Mouse (Mus musculus) CH12.LX (cell line): ENCODE measurements around the gene Snap91. TPM values are rescaled to one million over a fixed set of nuclear protein-coding genes. Genes with fewer than 3 reads are reported as not detected.

Source experiments
- DNase-seq: peaks from one replicate; pipeline ENCODE4 v3.0.0-alpha.2; 2013; ENCODE audit errors: extremely low read depth
- H3K27ac ChIP-seq: 2 replicates; pipeline ENCODE4 v1.5.1; 2012; ENCODE audit warnings: low read depth, mild to moderate bottlenecking, control low read depth, moderate library complexity; ENCODE audit not compliant: insufficient read depth
- H3K27me3 ChIP-seq: replicated peaks from 2 replicates; pipeline ENCODE3; 2012; ENCODE audit warnings: inconsistent platforms
- H3K36me3 ChIP-seq, 2 experiments: replicated peaks in 1 of 2; 2 replicates each; pipeline versions ENCODE3 to v1.6.1; 2012; ENCODE audit warnings: inconsistent platforms in 1 of 2, low read length in 1 of 2, mild to moderate bottlenecking in 1 of 2, mixed read lengths in 1 of 2, moderate library complexity in 1 of 2; ENCODE audit not compliant: control insufficient read depth in 1 of 2, insufficient read depth in 1 of 2
- H3K4me1 ChIP-seq, 2 experiments: 2 replicates each; pipeline ENCODE4 v1.6.1; 2012; ENCODE audit warnings: inconsistent platforms in 1 of 2, moderate library complexity in 1 of 2; ENCODE audit not compliant: insufficient read depth in 2 of 2, control insufficient read depth in 1 of 2
- H3K4me2 ChIP-seq: 2 replicates; pipeline ENCODE4 v1.6.1; 2012; ENCODE audit warnings: low read depth, mild to moderate bottlenecking, control low read depth; ENCODE audit not compliant: poor library complexity, insufficient read depth, severe bottlenecking
- H3K4me3 ChIP-seq, 3 experiments: fragments of 150-350 bp in 1 of 3; sonication (generic) in 1 of 3; replicated peaks in 1 of 3; 2 replicates each; pipeline versions ENCODE3 to v1.5.1; 2011 to 2012; ENCODE audit warnings: low read depth in 2 of 3, low read length in 2 of 3, mild to moderate bottlenecking in 2 of 3, moderate library complexity in 2 of 3, control low read depth in 1 of 3, improper control_type of control experiment in 1 of 3, inconsistent platforms in 1 of 3, mixed read lengths in 1 of 3; ENCODE audit not compliant: poor library complexity in 1 of 3
- H3K79me2 ChIP-seq: replicated peaks from 2 replicates; pipeline ENCODE4 v1.6.1; 2012; ENCODE audit warnings: mild to moderate bottlenecking, moderate library complexity; ENCODE audit not compliant: control insufficient read depth, poor library complexity, insufficient read depth, severe bottlenecking; ENCODE audit errors: extremely low read depth
- H3K9ac ChIP-seq: 2 replicates; pipeline ENCODE4 v1.6.1; 2012; ENCODE audit warnings: low read depth, mild to moderate bottlenecking, control low read depth, moderate library complexity; ENCODE audit not compliant: insufficient read depth
- H3K9me3 ChIP-seq: replicated peaks from 2 replicates; pipeline ENCODE3; 2012; ENCODE audit warnings: low read length, inconsistent platforms, mixed read lengths
- BHLHE40 ChIP-seq: IDR thresholded peaks from 2 replicates; pipeline ENCODE4 v1.6.1; 2011; ENCODE audit warnings: mild to moderate bottlenecking, low read depth, low read length, improper control_type of control experiment
- CHD1 ChIP-seq: IDR thresholded peaks from 2 replicates; pipeline ENCODE4 v1.6.1; 2012; ENCODE audit warnings: low read depth, low read length, improper control_type of control experiment, inconsistent platforms
- CTCF ChIP-seq, 2 experiments: IDR thresholded peaks in 1 of 2; conservative IDR thresholded peaks in 1 of 2; 2 replicates each; pipeline ENCODE4 v1.5.1; 2011 to 2012; ENCODE audit warnings: low read depth in 2 of 2, low read length in 2 of 2, improper control_type of control experiment in 1 of 2, inconsistent platforms in 1 of 2, mild to moderate bottlenecking in 1 of 2, moderate library complexity in 1 of 2
- ELF1 ChIP-seq: IDR thresholded peaks from 2 replicates; pipeline ENCODE4 v1.6.1; 2014; ENCODE audit warnings: low read depth, mild to moderate bottlenecking, inconsistent platforms, low read length, improper control_type of control experiment
- EP300 ChIP-seq: IDR thresholded peaks from 2 replicates; pipeline ENCODE4 v1.6.1; 2011; ENCODE audit warnings: low read length, improper control_type of control experiment
- ETS1 ChIP-seq: conservative IDR thresholded peaks from 2 replicates; pipeline ENCODE4 v1.6.1; 2012; ENCODE audit warnings: low read depth, mild to moderate bottlenecking, inconsistent platforms, low read length, improper control_type of control experiment, moderate library complexity
- GABPA ChIP-seq: IDR thresholded peaks from 2 replicates; pipeline ENCODE4 v1.6.1; 2012; ENCODE audit warnings: low read depth, low read length, improper control_type of control experiment, inconsistent platforms; ENCODE audit not compliant: insufficient replicate concordance
- IRF4 ChIP-seq: IDR thresholded peaks from 2 replicates; pipeline ENCODE4 v1.6.1; 2014; ENCODE audit warnings: low read depth, mild to moderate bottlenecking, inconsistent platforms, low read length, improper control_type of control experiment
- KAT2A ChIP-seq: IDR thresholded peaks from 2 replicates; pipeline ENCODE4 v1.6.1; 2012; ENCODE audit warnings: low read length, improper control_type of control experiment, inconsistent platforms; ENCODE audit not compliant: insufficient replicate concordance
- MEF2A ChIP-seq: IDR thresholded peaks from 2 replicates; pipeline ENCODE4 v1.6.1; 2014; ENCODE audit warnings: low read depth, mild to moderate bottlenecking, inconsistent platforms, low read length, improper control_type of control experiment, borderline replicate concordance
- MXI1 ChIP-seq: IDR thresholded peaks from 2 replicates; pipeline ENCODE4 v1.6.1; 2011; ENCODE audit warnings: mild to moderate bottlenecking, low read depth, low read length, improper control_type of control experiment
- MYC ChIP-seq: IDR thresholded peaks from 2 replicates; pipeline ENCODE4 v1.6.1; 2011; ENCODE audit warnings: low read depth, mild to moderate bottlenecking, improper control_type of control experiment, low read length
- NELFE ChIP-seq: IDR thresholded peaks from 2 replicates; pipeline ENCODE4 v1.6.1; 2011; ENCODE audit warnings: low read depth, low read length, improper control_type of control experiment
- POLR2A ChIP-seq: IDR thresholded peaks from 2 replicates; pipeline ENCODE4 v1.6.1; 2011; ENCODE audit warnings: low read depth, mild to moderate bottlenecking, improper control_type of control experiment, low read length
- POLR2AphosphoS2 ChIP-seq: IDR thresholded peaks from 2 replicates; pipeline ENCODE4 v1.6.1; 2011; ENCODE audit warnings: low read depth, low read length, improper control_type of control experiment
- RAD21 ChIP-seq: IDR thresholded peaks from 2 replicates; pipeline ENCODE4 v1.6.1; 2011; ENCODE audit warnings: low read depth, mild to moderate bottlenecking, low read length, improper control_type of control experiment, moderate library complexity
- RCOR1 ChIP-seq: conservative IDR thresholded peaks from 2 replicates; pipeline ENCODE4 v1.6.1; 2012; ENCODE audit warnings: low read depth, mild to moderate bottlenecking, inconsistent platforms, low read length, improper control_type of control experiment
- SIN3A ChIP-seq: IDR thresholded peaks from 2 replicates; pipeline ENCODE4 v1.6.1; 2012; ENCODE audit warnings: low read length, improper control_type of control experiment, inconsistent platforms
- SMC3 ChIP-seq: IDR thresholded peaks from 2 replicates; pipeline ENCODE4 v1.6.1; 2011; ENCODE audit warnings: low read depth, low read length, improper control_type of control experiment
- TBP ChIP-seq: conservative IDR thresholded peaks from 2 replicates; pipeline ENCODE4 v1.6.1; 2011; ENCODE audit warnings: low read depth, low read length, improper control_type of control experiment
- UBTF ChIP-seq: IDR thresholded peaks from 2 replicates; pipeline ENCODE4 v1.6.1; 2012; ENCODE audit warnings: low read depth, mild to moderate bottlenecking, inconsistent platforms, low read length, improper control_type of control experiment, moderate library complexity
- USF1 ChIP-seq: IDR thresholded peaks from 2 replicates; pipeline ENCODE4 v1.6.1; 2014; ENCODE audit warnings: low read depth, mild to moderate bottlenecking, inconsistent platforms, low read length, improper control_type of control experiment
- ZKSCAN1 ChIP-seq: IDR thresholded peaks from 2 replicates; pipeline ENCODE4 v1.6.1; 2012; ENCODE audit warnings: low read depth, inconsistent platforms, low read length, improper control_type of control experiment, borderline replicate concordance
- dilution Hi-C: fragments of 300-500 bp; cut with MboI; formaldehyde crosslinking; loops from 2 replicates; pipeline ENCODE4 v1.14.3; 2020; ENCODE audit warnings: low sequenced_read_pairs; ENCODE audit not compliant: extremely low pct_unique_long_range_greater_than_20kb, extremely low pct_ligation_motif_present
- in situ Hi-C: fragments of 300-500 bp; cut with MboI; formaldehyde crosslinking; loops from 3 replicates; pipeline ENCODE4 v1.14.3; 2019; ENCODE audit warnings: low sequenced_read_pairs, low pct_ligation_motif_present, low pct_unique_long_range_greater_than_20kb, mixed read lengths
- polyA plus RNA-seq: library from polyadenylated mRNA; unstranded; fragments of >175 nt; gene quantifications from 2 replicates; pipeline ENCODE4 v1.2.1, GENCODE M21; 2012; ENCODE audit warnings: low read depth; ENCODE audit not compliant: insufficient read length
- total RNA-seq, 2 experiments: library from RNA; depleted of rRNA; stranded (reverse); fragments of 300-350 nt in 1 of 2; fragments of >200 nt in 1 of 2; gene quantifications; 2 replicates each; pipeline ENCODE4 v1.2.3; 2012 to 2014

Gene Snap91
- total and polyA plus RNA-seq, 3 experiments: 0.12 to 0.41 (median 0.21) TPM

DNA sequence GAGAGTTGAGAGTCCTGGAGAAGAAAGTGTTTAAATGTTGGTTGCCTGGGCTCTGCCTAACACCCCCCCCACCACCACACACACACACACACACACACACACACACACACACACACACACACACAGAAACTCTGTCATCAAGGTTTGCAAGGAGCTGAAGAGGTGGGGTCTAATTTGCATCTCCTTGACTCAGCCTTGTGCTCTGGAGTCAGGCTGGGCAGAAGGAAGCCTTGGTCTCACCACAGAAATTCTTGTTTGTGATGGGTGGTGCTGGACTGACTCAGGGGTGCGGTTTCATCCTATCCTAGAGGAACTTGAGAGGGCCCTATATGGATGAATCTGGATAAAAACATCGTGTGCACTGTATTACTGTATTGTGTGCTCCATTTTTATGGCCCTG lies 159.7 kb downstream of the Snap91 start:
- Histone ChIP-seq H3K4me3 (no peak overlapping the region), H3K27me3 (no peaks in the 10 kb centered on the region), H3K27ac (no peak overlapping the region), H3K4me2 (no peak overlapping the region), H3K36me3 (no peaks in the 10 kb centered on the region), H3K9me3 (no peaks in the 10 kb centered on the region), H3K4me1 (peaks cover 0 to 3% of the 10 kb centered on the region in 2 experiments; a peak in 2 of 4 replicates), H3K9ac (no peak overlapping the region), H3K79me2 (no peaks in the 10 kb centered on the region)
- in situ Hi-C loops: no loop called here
- DNase-seq: peak; percentile 24
- dilution Hi-C loops: no loop called here
- TF ChIP-seq UBTF: no peak
- TF ChIP-seq EP300: no peak
- no peak for TF ChIP-seq MYC
- TF ChIP-seq MXI1: no peak
- no peak for TF ChIP-seq POLR2AphosphoS2
- no peak for TF ChIP-seq ZKSCAN1
- no peak for TF ChIP-seq GABPA
- no peak for TF ChIP-seq CTCF (conservative IDR thresholded peaks at IDR 0.05 in 1 of 2, IDR thresholded peaks at IDR 0.05 in 1 of 2; ENCODE audit: low read depth in 2 of 2, low read length in 2 of 2)
- TF ChIP-seq MEF2A: no peak
- no peak for TF ChIP-seq RCOR1
- TF ChIP-seq IRF4: no peak
- TF ChIP-seq RAD21: no peak
- no peak for TF ChIP-seq TBP
- TF ChIP-seq ELF1: no peak
- TF ChIP-seq KAT2A: no peak

DNA sequence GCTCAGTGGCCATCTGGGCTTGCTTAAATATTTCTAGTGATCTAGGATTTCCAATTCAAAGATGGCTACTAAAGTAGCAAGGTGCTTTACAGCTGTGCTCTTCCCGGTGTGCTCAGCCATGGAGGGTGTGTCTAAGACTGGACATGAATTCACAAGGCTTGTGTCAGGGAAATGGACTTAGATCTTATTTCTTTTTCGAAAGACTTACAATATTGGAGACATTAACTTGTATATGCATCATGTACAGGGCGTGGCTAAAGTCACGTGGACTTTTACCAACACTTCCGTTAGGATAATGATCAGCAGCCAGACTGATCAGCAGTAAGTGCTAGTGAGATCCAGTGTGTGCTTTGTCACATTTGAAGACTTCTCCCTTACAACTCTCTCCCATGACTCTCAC lies 160.2 kb downstream of the Snap91 start:
- TF ChIP-seq BHLHE40 (no peak), UBTF (no peak), RAD21 (no peak), CHD1 (no peak), USF1 (no peak), IRF4 (no peak), MXI1 (no peak), SMC3 (no peak), POLR2AphosphoS2 (no peak), CTCF (conservative IDR thresholded peaks at IDR 0.05 in 1 of 2, IDR thresholded peaks at IDR 0.05 in 1 of 2; ENCODE audit: low read depth in 2 of 2, low read length in 2 of 2) (no peak), POLR2A (no peak), NELFE (no peak), SIN3A (no peak), ETS1 (no peak)
- no peak overlapping the region for H3K27ac ChIP-seq
- in situ Hi-C loops: no loop called here
- no peak overlapping the region for H3K4me3 ChIP-seq
- dilution Hi-C loops: no loop called here
- no peaks in the 10 kb centered on the region for H3K36me3 ChIP-seq
- DNase-seq: no peak
- no peaks in the 10 kb centered on the region for H3K79me2 ChIP-seq
- H3K4me2 ChIP-seq: no peak overlapping the region
- no peaks in the 10 kb centered on the region for H3K27me3 ChIP-seq
- H3K4me1 ChIP-seq: peaks cover 0 to 3% of the 10 kb centered on the region in 2 experiments; a peak in 2 of 4 replicates
- no peaks in the 10 kb centered on the region for H3K9me3 ChIP-seq
- no peak overlapping the region for H3K9ac ChIP-seq
